Mouse (Mus musculus) heart, postnatal 36 days (tissue): ENCODE data around the gene H2afx. TPM values are rescaled to one million over a fixed set of nuclear protein-coding genes. Genes with fewer than 3 reads are reported as not detected.
"Not testable (repeated sequence)": the region's sequence is repeated elsewhere in the genome, so short reads cannot be mapped to it uniquely, and the experiment has no call there.

ENCODE experiments used
- DNase-seq, 2 experiments: peaks; one replicate each; pipeline ENCODE4 v3.0.0; 2021 to 2022
- intact Hi-C: fragments of 180-260 bp; cut with DNase I; formaldehyde crosslinking; loops from one replicate; pipeline ENCODE4 v1.15.1; 2025
- total RNA-seq, 2 experiments: library from RNA; stranded (reverse); gene quantifications; 2 replicates each; pipeline ENCODE4 v1.2.3; 2021

The H2afx gene
- 10 to 100 TPM; 13.3 to 13.6 TPM for total RNA-seq

DNA sequence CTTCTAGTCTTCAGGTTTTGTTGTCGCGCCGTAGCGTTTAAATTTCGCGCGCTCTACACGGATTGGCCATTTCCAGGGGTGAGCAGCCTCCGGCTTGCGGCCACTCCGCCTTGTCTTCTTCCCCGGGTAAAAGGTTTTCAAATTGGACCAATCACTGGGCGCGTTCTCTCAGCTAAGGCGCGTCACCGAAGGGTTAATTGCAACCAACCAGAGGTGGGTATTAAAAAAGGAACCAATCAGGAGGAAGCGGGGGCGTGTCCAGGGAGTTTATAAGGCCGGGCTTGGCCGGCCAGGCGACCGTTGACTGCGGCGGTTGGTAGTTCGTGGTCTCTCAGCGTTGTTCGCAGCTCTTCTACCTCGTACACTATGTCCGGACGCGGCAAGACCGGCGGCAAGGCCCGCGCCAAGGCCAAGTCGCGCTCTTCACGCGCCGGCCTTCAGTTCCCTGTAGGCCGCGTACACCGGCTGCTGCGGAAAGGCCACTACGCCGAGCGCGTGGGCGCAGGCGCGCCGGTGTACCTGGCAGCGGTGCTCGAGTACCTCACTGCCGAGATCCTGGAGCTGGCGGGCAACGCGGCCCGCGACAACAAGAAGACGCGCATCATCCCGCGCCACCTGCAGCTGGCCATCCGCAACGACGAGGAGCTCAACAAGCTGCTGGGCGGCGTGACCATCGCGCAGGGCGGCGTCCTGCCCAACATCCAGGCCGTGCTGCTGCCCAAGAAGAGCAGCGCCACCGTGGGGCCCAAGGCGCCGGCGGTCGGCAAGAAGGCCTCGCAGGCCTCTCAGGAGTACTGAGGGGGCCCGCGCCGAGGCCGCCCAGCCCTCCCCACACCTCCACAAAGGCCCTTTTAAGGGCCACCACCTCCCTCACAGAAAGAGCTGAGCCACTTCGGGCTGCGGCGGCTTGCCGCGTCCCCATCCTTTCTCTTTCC is at the start of gene H2afx:
TSS of gene H2afx (plus strand) at position 299 of the 935 bp plus-strand sequence.
- intact Hi-C loops = loop anchor here (5.0 kb wide), 1 partner anchor 42 kb away; no protein-coding TSS in a partner anchor
- peak; percentile 97 for DNase-seq

DNA sequence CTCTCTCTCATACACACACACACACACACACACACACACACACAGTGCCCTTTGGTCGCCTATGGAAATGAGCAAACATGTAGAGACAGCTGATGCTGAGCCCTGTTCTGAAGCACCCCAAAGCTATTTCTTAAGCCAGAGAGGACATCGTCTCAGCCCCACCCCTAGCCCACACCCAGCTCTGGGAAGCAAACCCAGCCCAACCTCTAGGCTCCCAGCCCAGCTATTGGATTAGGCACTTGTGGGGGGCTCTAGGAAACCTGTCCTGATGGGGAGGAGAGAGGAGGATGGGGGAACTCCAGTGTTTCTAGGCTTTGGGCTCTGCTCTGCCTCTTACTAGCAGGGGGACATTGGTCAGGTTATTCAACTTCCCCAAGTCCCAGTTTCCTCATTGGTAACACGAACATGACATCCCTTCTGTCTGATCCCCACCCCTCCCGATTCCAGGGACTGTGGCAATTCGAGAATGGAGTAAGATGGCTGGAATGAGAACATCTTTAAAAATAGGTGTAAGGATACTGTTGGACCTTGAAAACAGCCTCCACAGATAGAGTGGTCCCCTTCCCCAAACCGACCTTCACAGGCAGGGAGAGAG is 48.1 kb upstream of the H2afx start:
- no peak for DNase-seq
- intact Hi-C loops = no loop called here

DNA sequence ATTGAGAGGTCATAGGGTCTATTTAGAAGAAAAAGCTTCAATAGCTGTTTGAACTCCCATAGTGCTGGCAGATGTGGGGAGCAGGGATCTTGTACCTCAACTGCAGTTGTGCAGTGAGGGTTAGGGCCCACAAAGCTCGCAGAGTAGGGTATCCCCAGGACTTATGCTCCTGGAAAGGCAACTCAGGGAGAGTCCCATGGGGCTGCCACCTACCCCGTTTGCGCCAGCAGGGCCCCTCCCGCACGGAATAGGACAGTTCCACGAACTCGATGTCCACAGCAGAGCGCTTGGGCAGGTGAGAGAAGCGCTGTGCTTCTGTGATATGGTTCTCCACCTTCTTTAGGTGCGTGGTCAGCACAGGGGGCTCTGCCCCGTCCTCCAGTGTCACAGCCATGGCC is 47.5 kb upstream of the H2afx start:
- no peak for DNase-seq
- intact Hi-C loops = no loop called here

DNA sequence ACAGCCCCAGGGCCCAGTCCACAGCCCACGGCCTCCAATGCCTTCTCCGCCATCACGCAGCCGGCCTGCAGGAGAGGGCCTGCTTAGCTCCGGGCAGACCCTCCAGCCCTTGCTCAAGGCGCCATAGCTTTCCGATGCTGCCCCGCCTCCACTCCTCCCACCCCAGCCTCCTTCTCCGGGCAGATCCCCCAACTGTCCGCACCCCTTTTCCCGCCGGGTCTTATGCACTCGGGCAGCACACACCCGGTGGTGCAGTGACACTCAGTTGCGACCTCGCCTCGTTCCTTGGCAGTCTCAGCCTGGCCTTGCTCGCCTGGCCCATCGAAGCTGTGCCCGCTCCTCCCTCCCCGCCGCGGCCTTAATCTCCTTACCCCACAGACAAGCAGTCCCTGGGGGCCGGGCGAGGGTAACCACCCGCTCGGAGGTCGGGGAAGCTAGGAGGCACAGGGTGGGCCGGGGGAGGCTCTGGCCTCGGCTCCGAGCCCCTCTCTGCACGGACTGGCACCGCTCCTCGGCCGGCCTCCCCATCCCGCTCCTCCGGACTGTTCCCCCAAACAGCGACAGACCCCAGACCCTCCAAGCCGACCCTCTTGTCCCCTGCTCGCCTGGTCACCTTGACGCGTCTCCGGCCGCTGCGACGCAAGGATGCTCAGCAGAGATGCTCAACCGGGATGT is 47.0 kb upstream of the H2afx start:
- intact Hi-C loops = no loop called here
- no peak for DNase-seq

DNA sequence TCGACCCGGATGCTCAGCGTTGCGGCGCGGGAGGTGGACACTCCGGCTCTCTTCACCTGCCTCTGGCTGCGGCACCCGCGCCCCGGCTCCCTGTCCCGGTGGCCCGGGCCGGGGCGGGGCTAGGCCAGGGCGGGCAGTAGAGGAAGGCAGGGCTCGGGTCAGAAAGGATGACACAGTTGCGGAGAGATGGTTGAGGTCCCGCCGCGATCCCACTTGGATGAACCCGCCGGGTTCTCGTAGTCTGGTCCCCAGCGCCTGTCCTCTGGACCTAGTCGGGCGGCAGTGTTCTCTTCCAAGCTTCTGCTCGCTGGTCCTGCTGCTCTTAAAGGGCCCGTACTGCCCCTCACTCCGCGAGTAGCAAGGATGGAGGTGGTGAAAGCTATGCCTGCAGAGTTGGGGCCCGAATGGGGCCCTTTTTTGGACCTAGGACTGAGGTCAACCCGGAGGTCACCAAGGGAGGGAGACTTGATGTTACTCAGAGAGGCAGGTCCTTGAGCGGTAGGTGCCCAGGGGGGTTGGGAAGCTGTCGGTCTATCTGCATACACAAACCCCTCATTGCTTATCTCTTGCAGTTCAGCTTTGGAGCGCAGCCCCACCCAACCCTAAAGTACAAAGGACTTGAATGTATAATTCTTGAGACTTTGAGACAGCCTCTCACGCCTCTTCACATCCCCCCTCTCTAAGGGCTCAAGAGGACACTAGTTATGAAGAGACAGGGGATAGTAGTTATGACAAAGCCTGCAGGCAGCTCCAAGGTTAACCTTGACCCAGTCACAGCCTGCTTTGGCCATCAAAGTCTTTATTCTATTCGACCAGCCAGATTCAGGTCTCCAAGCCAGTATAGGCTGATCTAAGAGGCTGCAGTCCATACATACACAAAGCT is 46.2 kb upstream of the H2afx start, which contains the start of gene Abcg4:
TSS of gene Abcg4 (minus strand) at position 540 of the 883 bp plus-strand sequence.
- intact Hi-C loops = no loop called here

DNA sequence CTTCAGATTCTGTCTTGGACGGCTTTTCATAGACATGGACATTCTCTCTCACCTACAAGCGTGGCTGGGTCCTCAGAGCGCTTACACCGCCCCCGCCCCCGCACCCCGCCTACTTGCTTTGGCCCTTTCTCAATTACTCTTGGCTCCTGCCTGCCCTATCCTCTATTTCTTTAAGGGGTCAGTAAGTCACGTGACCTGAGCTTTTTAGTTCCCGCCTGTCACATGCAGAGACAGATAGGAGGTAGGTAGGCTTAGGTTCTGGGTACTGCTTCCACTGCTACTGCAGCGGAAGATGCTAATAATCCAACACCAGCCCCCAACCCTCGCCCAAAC is 45.6 kb upstream of the H2afx start:
- intact Hi-C loops = no loop called here
- DNase-seq = no peak

More for the DNA sequence above, 46.2 kb upstream of the H2afx start, which contains the start of gene Abcg4:
- DNase-seq = peak; percentile 22 to 24

DNA sequence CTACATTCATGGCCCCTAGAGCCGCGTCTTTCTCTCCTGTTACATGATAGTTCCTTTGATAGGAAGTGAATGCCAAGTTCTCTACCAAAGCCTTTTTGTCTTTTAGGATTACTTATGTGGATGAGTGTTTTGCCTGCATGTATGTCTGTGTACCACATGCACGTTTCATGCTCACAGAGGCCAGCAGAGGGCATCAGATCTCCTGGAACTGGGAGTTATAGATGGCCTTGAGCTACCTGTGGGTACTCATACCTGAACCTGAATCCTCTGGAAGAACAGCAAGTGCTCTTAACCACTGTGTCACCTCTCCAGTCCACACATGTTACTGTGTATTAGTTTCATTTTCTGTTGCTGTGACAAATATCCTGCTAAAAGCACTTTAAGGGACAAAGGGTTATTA is 42.0 kb upstream of the H2afx start:
- intact Hi-C loops = loop anchor here (2.0 to 5.0 kb wide), 2 partner anchors 45 to 62 kb away; no protein-coding TSS in a partner anchor
- peak in 1 of 2 experiments; percentile 45 for DNase-seq

DNA sequence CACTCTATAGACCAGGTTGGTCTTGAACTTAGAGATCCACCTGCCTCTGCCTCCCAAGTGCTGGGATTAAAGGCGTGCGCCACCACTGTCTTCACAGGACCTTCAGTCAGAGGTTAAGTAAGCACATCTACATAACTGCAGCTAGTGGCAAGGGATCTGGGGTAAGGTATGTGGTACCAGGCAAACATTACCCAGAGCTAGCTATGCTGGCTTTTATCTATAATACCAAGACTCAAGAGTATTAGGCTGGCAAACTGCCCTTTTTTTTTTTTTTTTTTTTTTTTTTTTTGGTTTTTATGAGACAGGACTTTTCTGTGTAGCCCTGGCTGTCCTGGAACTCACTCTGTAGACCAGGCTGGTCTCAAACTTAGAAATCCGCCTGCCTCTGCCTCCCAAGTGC is 34.5 kb upstream of the H2afx start:
- intact Hi-C loops, DNase-seq: not testable (repeated sequence)

DNA sequence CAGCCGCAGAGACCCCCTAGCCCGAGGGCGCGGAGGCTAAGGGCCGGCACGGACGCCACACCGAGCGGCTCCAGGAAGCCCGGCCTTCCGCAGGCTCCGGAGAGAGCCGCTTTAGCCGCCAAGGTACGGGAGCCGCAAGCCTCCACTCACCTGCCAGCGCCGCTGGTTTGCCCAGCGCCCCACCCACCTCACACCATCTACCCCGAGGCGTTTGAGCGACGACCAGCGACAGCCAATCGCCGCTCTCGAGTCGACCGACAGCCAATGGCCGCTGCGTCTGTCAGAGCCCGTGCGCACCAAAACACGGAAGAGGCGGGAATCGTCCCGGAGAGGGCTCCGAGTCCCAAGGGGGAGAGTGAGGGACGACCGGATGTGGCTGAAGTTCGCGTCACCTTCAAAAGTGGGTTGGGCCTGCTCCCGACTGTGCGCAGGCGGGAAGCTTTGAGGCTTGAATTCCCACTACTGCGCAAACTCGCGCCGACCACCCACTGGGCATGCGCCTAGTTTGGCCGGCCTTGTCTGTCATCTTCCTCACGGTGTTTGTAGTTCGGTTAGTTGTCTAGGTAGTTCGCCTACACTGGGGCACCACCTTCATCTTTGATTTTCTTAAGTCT is 28.9 kb upstream of the H2afx start, which contains the start of gene Hinfp:
TSS of gene Hinfp (minus strand) at position 206 of the 614 bp plus-strand sequence.
- intact Hi-C loops = loop anchor here (2.0 to 5.0 kb wide), 2 partner anchors 15 to 37 kb away; partner anchors contain the start of genes C2cd2l and Hmbs
- peak; percentile 96 for DNase-seq

DNA sequence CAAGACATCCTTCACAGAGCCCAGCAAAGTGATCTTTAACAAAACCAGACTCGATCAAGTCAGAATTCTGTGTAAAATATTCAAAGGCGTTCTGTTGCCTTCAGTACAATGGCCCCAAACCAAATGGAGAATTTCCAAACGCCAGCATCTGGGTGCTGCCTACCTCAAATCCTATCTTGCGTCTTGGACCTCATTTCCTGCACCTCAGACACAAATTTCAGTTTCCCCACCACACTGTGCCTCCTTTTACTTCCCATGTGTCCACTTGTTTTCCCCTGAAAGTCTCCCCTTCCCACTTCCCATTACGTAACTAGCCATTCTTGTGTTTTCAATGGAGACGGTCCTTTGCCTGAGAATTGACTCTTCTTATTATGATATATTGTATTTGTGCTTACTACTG is 28.0 kb upstream of the H2afx start:
- intact Hi-C loops = loop anchor here (2.0 to 5.0 kb wide), 2 partner anchors 14 to 36 kb away; partner anchors contain the start of genes C2cd2l and Hmbs
- DNase-seq = no peak

DNA sequence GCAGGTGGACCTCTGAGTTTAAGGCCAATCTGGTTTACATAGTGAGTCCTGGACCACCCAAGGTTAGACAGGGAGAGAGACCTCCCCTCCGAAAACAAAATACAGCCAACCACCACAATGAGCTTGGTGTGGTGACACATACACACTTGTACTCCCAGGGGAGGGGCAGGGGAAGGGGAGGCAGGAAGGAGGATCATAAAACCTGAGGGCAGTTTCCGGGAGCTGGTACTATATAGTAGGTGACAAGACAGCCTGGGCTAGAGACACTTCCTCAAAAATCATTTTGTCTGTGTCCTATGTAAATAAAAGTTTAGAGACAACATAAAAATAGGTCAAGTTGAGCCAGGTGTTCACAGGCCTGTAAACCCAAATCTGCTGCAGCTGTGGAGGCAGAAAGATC is 27.2 kb upstream of the H2afx start:
- intact Hi-C loops = loop anchor here (2.0 to 5.0 kb wide), 2 partner anchors 14 to 35 kb away; partner anchors contain the start of genes C2cd2l and Hmbs
- no peak for DNase-seq

DNA sequence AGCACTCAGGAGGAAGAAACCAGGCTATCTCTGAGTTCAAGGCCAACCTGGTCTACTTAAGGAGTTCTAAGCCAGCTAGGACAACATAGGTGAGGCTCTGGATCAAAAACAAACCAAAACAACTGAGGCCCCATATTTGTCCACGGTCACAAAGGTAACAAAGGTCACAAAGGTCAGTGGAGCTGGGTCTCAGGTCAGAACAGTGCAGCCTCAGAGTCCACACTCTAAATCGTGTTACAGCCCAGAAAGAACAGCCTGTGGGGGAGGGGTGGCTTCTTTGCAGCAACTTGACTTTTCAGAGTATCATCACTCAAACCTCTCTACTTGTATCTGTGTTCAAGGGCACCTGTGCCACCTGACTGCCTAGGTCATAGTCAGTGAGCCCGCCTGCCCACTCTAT is 24.7 kb upstream of the H2afx start:
- no peak for DNase-seq
- intact Hi-C loops = loop anchor here (5.0 kb wide), 1 partner anchor 33 kb away; the partner anchor contains the start of gene Hmbs

DNA sequence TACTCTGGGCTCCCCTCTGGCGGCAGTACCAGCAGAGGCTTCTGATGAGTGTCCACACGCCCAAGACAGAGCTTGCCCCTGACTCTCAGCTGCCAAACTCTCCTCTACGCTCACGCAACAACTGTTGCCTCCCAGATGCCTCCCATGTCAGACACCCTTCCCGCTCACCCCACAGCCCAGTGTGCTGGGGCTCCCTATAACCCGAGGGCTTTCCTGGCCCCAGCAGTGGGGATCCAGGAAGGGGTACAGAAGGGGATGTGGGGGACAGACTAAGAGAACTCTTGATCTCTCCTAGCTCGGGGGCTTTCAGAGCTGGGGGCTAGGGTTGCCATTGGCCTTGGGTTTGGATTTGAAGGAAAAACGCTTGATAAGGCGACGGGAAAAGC is 23.8 kb upstream of the H2afx start:
- intact Hi-C loops = no loop called here
- DNase-seq = peak in 1 of 2 experiments; percentile 21

DNA sequence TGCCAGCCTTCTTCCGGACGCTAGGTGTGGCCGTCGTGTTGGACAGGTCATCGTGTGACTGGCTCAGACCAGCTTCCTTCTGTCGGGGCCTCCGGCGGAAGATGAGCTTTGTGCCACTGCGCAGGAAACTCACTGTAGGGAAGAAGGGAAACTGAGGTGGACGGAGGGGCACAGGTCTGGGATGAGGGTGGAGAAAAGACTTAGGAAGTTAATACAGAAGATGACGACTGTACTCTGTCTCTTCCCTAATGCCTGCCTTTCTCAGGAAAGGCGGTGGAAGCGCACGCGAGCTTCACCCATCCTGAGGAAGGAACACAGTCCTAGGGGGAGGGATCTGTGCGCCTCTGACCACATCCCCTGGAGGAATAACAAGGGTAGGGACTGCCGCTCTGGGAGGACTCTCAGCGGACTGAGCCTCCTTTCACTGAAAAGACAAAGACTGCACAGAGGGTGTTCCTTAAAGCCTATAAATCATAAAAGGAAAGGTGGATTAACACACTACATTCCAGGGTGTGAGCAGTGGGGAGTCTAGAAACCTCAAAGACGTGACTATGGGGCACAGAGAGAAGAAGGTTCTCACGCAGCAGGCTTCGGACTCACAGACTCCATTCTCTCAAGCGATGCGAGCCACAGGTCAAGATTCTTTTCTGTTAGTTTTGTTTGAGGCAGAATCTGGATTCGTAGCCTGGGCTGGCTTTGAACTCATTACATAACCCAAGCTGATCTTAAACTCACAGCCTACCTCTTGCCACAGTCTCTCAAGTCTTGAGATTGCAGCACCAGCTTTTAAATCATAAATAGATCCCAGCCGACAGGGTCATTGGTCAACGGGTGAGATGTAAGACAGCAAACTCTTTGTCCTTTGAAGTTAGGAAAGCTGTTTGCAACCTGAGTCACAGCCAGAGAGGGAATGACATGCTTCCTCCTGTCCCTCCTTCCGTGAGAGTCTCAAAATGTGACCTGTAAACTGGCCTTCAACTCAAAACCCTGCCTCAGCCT is 23.1 kb upstream of the H2afx start:
- DNase-seq = peak; percentile 48 to 56
- intact Hi-C loops = no loop called here

DNA sequence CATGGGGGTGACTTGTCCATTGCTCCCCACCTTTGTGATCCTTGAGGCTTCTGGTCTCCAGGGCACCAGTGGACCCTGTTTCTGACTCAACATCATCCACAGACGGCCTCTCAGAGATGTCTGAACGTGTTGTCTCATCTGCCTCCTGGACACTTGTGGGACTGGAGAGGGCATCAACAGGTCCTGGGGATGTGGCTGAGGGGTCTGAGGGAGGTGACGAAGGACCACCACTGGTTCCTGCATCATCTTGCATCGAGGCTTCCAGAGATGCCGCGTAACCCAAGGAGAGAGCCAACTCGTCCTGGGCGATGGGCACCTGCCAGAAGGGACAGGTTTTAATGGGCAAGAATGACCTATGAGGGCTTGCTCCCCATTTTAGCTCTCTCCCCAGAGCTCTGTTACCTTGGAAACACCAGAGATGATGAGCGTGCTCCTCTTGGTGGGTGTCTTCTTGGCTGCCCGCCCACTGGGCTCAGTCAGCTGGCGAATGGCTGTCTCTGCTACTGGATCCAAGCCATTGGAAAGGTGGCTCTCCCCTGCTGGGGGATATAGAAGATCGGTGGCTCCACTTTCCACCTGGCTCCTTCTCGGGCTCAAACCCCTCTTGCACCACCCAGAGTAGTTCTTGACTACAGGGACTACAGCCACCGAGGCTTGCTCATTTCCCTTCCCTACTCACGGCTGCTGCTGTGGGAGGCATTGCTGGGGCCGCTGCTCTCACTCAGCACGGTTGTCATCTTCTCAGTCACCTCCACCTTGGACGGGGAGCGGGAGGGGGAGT is 20.8 kb upstream of the H2afx start:
- no peak for DNase-seq
- intact Hi-C loops = no loop called here

DNA sequence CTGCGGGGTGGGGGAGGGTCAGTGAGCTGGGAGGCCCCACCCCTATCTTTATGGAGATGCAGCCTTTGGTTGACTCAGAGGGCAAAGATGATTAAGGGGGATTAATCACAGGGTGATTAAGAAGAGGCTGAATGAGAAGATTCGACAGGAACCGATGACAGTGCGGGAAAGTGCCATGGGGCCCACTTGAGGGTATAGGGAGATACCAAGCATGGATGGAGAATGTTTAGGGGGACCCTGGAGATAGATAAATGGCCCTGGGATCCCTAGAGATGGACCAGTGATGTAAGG is 20.3 kb upstream of the H2afx start:
- intact Hi-C loops = no loop called here
- DNase-seq = no peak

DNA sequence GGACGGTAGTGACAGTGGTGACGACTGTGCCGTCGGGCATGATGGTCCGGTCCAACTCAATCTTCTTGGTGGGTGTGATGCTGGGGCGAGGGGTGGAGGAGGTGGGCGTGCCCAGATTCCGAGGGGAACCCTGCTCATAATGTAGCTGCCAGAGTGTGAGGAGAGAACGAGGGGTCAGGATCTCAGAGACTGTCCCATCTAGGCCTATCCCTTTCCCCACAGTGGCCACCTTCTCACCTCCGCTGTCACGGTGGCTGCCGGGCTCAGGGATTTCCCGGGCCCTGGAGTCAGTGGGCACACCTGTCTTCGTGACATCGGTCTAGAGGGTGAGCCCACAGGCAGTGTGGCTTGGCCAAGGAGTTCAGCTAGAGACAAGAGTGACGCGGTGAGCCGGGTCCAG is 19.6 kb upstream of the H2afx start:
- no peak for DNase-seq
- intact Hi-C loops = no loop called here

DNA sequence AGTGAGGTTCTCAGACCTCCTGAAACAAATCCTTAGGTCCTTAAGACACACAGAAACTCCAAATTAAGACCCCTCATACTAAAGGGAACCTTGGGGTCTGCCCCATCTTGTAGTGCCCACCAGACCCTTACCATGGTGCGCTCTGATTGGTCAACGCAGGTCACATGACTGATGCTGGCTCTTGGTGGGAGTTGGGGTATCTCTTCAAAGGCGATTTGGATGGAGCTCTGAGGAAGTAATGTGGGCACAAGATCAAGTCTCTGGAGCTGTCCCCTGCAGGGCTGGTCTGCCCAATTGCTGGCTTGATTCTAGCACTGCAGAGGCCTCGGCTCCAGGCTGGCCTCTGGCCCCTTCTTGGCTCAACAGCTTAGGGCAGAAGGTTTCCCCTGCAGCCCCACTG is 17.0 kb upstream of the H2afx start:
- DNase-seq = no peak
- intact Hi-C loops = no loop called here
